Mouse (Mus musculus): Measurements from ENCODE around the gene Cpm. TPM values are rescaled to one million over a fixed set of nuclear protein-coding genes. Genes with fewer than 3 reads are reported as not detected.

The Cpm gene
- polyA plus RNA-seq, 2 experiments = 24.4 to 41.6 TPM

DNA sequence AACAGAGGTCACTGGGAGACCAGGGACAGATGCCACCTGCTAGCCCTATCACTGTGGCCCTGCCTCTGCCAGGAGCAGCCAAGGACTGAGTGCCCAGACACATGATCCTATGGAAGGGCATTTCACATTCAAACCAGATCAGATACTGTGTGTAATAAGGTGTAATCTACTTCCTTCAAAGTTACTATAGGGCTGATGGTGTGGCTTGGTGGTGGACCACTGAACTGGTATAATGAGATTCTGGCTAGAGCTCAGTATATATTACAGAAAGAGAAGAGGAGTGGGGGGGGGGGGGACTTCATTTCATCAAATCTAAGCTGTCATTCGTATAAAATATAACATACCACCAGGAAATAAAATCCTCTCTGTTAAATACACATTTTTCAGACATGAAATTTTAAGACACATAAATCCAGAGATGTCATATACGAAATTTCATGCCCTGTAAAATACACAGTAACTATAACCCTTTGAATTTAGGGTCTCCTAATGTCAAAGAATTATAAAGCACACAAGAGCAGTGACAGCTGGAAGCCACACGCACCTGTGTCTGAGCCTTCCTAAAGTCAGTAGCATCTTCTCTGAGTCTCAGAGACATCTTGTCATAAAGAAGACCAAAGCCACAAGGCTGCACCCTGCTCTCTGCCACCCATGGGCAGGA lies 45.2 kb downstream of the Cpm start:
- Histone ChIP-seq H3K27ac (replicated peaks; ENCODE audit: low read depth, low read length) (no peak overlapping the region), H3K4me2 (replicated peaks; ENCODE audit: low read depth, low read length, severe bottlenecking) (no peak overlapping the region), H3K27me3 (ENCODE audit: control insufficient read depth, insufficient read depth, low read length) (no peaks in the 10 kb centered on the region), H3K4me1 (ENCODE audit: control insufficient read depth, insufficient read depth, low read length) (peaks cover 15% of the 10 kb centered on the region), H3K36me3 (ENCODE audit: control insufficient read depth, insufficient read depth, low read length) (no peaks in the 10 kb centered on the region), H3K9ac (ENCODE audit: low read depth, low read length, severe bottlenecking) (no peak overlapping the region), H3K4me3 (replicated peaks; ENCODE audit: low read length) (no peak overlapping the region), H3K9me3 (ENCODE audit: control insufficient read depth, low read length) (no peaks in the 10 kb centered on the region)
- 70% methylated on average over 3 of the region's 3 CpGs for WGBS
- DNase-seq (ENCODE audit: low spot score) (no peak), ATAC-seq (ENCODE audit: low FRiP score, low read depth) (no peak)
- TF ChIP-seq POLR2A (IDR thresholded peaks at IDR 0.05; ENCODE audit: borderline replicate concordance, extremely low read depth, insufficient read depth, insufficient read length) = no peak

DNA sequence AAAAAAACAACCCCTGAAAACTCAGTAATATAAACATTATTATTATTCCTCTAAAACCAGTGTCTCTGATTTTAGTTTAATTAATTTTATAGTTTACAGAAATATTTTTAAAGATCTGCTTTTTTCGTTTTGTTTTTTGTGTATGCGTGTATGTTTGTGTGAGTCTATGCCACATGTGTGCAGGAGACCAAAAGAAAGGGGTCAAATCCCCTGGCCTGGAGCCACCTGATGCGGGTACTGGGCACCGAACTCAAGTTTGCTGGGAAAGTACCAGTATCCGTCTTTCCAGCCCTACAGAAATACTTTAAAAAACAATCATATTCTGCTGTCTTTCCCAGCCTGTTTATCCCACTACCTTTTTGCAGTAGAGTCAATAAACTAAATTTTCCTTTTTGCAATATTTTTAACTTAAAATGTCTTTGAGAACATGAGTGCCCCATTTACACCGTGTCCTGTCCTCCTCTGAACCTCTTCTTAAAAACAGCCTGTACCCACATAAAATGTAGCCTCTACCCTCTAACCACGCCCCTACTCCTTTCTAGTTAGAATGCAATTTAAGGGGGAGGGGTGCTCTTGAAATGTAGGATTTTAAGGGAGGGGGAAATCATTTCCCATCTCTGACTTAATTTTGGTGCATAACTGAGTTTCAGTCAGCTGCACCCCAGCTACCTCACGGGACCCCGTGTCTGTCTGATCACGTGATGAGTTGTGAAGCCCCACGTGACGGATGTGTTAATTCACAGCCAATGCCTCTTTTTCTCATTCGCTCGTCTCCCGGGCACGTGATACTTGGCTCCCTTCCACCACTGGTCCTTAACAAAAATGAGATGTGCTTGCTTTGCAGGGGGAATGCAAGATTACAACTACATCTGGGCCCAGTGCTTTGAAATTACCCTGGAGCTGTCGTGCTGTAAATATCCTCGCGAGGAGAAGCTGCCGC lies 46.1 kb downstream of the Cpm start:
- peak overlapping the region; percentile 48 for H3K4me2 ChIP-seq (replicated peaks; ENCODE audit: low read depth, low read length, severe bottlenecking)
- H3K4me3 ChIP-seq (replicated peaks; ENCODE audit: low read length) = peak overlapping the region; percentile 29
- peaks cover 6% of the 10 kb centered on the region for H3K4me1 ChIP-seq (ENCODE audit: control insufficient read depth, insufficient read depth, low read length)
- H3K36me3 ChIP-seq (ENCODE audit: control insufficient read depth, insufficient read depth, low read length) = no peaks in the 10 kb centered on the region
- no peak overlapping the region for H3K27ac ChIP-seq (replicated peaks; ENCODE audit: low read depth, low read length)
- no peak overlapping the region for H3K9ac ChIP-seq (ENCODE audit: low read depth, low read length, severe bottlenecking)
- 30% methylated on average over 20 of the region's 20 CpGs for WGBS
- ATAC-seq (ENCODE audit: low FRiP score, low read depth) (peak; percentile 67), DNase-seq (ENCODE audit: low spot score) (peak; percentile 78)
- TF ChIP-seq POLR2A (IDR thresholded peaks at IDR 0.05; ENCODE audit: borderline replicate concordance, extremely low read depth, insufficient read depth, insufficient read length) = no peak
- no peaks in the 10 kb centered on the region for H3K9me3 ChIP-seq (ENCODE audit: control insufficient read depth, low read length)
- H3K27me3 ChIP-seq (ENCODE audit: control insufficient read depth, insufficient read depth, low read length) = no peaks in the 10 kb centered on the region

DNA sequence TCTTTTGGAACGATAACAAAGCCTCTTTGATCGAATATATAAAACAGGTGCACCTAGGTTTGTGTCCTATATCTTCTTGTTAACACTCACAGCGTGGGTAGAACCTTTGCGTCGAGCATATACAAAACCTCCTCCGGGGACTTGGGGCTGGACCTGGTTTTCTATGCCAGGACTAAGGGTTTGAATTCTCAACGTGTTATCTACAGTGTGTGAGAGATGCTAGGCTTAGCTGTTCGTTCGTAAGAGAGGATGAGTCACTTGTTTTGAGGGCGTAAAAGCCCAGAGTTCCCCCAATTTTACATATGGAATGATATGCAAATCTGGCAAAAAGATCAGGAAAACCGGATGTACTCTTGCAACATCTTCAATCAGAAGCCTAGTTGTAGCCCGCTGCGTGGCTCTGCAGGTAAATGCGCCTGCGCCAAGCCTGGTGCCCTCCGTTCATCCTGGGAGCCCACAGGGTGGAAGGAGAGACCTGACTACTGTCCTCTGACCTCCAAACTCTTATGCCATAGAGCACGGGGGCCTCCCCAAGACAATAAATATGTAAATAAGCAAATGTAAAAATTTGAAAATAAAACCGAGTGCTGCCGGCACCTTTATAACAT lies 46.8 kb downstream of the Cpm start:
- Histone ChIP-seq H3K4me1 (ENCODE audit: control insufficient read depth, insufficient read depth, low read length) (peaks cover 3% of the 10 kb centered on the region; the same call in 1 of the 2 replicates), H3K4me3 (replicated peaks; ENCODE audit: low read length) (peak overlapping the region; percentile 29), H3K27me3 (ENCODE audit: control insufficient read depth, insufficient read depth, low read length) (no peaks in the 10 kb centered on the region), H3K9me3 (ENCODE audit: control insufficient read depth, low read length) (no peaks in the 10 kb centered on the region), H3K9ac (ENCODE audit: low read depth, low read length, severe bottlenecking) (no peak overlapping the region), H3K36me3 (ENCODE audit: control insufficient read depth, insufficient read depth, low read length) (no peaks in the 10 kb centered on the region), H3K27ac (replicated peaks; ENCODE audit: low read depth, low read length) (no peak overlapping the region), H3K4me2 (replicated peaks; ENCODE audit: low read depth, low read length, severe bottlenecking) (peak overlapping the region; percentile 48)
- DNase-seq (ENCODE audit: low spot score) (no peak), ATAC-seq (ENCODE audit: low FRiP score, low read depth) (no peak)
- no peak for TF ChIP-seq POLR2A (IDR thresholded peaks at IDR 0.05; ENCODE audit: borderline replicate concordance, extremely low read depth, insufficient read depth, insufficient read length)
- 29% methylated on average over 19 of the region's 19 CpGs for WGBS

DNA sequence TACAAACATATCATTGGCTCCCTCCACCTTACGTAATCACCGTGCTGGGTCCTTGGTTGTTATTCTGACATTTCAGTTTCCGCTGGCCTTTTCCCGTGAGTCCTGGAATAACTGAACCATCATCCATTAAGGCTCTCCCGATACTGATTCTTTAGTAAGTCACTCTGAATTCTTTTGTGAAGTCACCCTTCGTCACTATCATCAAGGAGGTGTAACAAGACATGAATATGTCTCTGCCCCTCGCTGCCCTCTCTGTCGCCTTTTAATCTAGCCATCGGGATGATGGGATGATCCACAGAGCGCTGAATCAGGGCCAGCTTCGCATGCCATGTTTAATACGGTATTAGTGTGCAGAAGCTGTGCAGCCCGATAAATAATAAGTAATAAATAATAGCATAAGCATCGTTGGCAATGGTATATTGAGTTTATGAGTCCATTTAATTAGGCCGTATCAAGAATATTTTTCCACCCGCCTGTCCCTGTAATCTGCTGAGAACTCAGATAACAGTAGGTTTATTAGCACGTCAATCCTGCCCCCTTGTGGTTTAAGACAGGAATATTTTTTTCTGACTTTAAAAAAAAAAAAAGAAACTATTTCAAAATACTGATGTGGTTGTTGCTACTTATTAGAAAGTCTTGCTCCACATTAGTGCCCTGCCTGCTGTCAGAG lies 47.5 kb downstream of the Cpm start:
- H3K4me1 ChIP-seq (ENCODE audit: control insufficient read depth, insufficient read depth, low read length) = peaks cover 3% of the 10 kb centered on the region; the same call in 1 of the 2 replicates
- H3K36me3 ChIP-seq (ENCODE audit: control insufficient read depth, insufficient read depth, low read length) = no peaks in the 10 kb centered on the region
- peak overlapping the region; percentile 48 for H3K4me2 ChIP-seq (replicated peaks; ENCODE audit: low read depth, low read length, severe bottlenecking)
- H3K4me3 ChIP-seq (replicated peaks; ENCODE audit: low read length) = peak overlapping the region; percentile 29
- ATAC-seq (ENCODE audit: low FRiP score, low read depth) = no peak
- DNase-seq (ENCODE audit: low spot score) = peak; percentile 78
- 29% methylated on average over 17 of the region's 17 CpGs for WGBS
- no peaks in the 10 kb centered on the region for H3K9me3 ChIP-seq (ENCODE audit: control insufficient read depth, low read length)
- no peaks in the 10 kb centered on the region for H3K27me3 ChIP-seq (ENCODE audit: control insufficient read depth, insufficient read depth, low read length)
- no peak overlapping the region for H3K9ac ChIP-seq (ENCODE audit: low read depth, low read length, severe bottlenecking)
- TF ChIP-seq POLR2A (IDR thresholded peaks at IDR 0.05; ENCODE audit: borderline replicate concordance, extremely low read depth, insufficient read depth, insufficient read length) = no peak
- H3K27ac ChIP-seq (replicated peaks; ENCODE audit: low read depth, low read length) = no peak overlapping the region
